Mouse (Mus musculus): ENCODE measurements around the gene Trp53i13. TPM values are rescaled to one million over a fixed set of nuclear protein-coding genes. Genes with fewer than 3 reads are reported as not detected.

Trp53i13 gene
- total RNA-seq, 2 experiments from 2014 or later = 5.4 to 5.9 TPM

DNA sequence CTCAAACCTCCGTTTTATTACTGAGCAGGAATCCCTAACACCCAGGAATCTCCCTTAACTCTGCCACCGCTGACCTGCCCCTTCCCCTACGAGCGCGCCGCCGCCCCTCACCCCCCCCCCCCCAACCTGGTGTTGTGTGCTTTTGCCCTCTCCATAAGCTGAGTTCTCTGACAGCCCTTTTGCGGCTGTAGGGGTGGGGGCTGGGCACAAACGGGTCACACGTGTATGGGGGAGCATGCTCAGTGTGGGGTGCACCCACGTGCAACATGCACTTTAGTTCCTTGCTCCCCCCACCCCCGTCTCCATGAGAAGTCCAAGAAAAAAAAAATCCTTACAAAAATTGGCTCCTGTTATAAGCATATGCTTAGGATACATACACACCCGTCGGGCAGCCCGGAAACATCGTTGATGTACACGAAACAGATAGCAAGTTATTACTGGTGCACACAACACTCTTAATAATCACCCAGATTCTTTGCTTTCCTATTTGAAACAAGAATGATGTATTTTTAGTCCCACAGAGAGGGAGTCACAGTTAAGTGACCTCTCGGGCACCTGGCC lies 23.4 kb downstream of the Trp53i13 start:
- DNase-seq = no peak

DNA sequence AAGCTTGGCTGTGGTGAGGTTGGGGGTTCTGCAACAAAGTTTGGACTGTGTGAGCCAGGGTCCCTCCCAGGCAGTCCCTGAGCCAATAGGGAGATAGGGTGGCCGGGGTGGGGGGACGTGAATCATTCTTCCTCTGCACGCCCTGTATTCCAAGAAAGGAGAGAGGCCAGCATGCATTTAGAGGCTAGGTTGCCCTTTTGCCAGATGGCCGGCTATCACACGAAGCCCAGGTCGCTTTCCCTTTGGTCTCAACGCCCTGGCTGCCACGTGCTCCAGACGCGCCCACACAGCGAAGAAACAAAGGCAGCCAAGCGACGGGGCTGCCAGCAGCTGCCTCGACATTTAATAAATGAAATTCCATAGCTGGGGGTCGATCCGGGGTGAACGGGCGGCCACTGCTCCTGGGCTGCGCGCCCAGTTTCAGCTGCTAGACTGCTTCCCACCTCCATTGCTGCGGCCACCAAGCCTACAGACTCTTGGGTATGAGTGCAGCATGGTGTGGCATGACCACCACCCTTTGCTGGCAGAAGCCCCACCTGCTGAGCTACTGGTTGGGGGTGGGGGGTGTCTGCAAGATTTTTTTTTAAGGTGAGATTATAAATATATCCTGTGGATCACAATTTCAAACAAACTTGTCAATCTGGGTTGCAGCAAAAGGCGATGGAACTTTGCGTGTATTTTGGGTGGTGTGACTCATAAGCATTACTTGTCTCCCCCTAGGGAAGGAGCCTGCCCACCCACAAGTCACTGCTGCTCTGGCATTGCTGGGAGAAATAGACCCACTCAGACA lies 24.1 kb downstream of the Trp53i13 start:
- no peak for DNase-seq

DNA sequence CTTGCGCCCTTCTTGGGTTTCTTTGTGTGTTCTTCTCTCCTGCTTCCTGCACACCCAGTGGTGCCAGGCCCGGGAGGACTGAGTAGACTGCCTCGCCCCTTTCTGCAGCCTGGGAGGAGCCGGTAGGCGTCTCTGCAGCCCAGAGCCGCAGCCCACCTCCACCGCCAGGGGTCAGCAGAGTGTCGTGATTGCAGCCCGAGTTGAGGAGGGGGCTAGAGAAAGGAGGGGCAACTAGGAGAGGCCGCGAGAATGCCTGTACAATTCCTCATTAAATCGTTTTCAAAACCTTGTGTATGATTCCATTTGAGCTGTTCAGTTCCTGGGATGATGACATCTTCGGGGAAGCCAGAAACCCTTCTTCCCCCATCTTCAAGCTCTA lies 24.7 kb downstream of the Trp53i13 start:
- peak; percentile 90 to 91 for DNase-seq

DNA sequence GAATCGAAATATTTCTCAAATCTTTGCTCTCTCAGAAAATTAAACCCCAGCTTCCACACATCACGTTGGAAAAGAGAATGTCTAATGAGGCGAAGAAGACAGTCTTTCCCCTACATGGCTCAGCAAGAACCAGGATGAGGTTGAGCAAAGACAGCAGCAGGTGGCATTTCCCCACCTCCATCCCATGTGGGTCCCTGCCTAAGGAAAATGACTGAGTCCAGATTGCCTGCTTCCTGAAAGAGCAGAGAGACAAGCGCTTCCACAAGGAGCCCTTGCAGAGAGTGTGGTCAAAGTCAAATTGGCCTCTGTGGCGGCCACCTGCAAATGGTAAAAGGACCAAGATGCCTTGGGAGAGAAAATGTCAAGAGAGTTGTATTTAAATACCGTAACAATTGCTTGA lies 25.3 kb downstream of the Trp53i13 start:
- no peak for DNase-seq

DNA sequence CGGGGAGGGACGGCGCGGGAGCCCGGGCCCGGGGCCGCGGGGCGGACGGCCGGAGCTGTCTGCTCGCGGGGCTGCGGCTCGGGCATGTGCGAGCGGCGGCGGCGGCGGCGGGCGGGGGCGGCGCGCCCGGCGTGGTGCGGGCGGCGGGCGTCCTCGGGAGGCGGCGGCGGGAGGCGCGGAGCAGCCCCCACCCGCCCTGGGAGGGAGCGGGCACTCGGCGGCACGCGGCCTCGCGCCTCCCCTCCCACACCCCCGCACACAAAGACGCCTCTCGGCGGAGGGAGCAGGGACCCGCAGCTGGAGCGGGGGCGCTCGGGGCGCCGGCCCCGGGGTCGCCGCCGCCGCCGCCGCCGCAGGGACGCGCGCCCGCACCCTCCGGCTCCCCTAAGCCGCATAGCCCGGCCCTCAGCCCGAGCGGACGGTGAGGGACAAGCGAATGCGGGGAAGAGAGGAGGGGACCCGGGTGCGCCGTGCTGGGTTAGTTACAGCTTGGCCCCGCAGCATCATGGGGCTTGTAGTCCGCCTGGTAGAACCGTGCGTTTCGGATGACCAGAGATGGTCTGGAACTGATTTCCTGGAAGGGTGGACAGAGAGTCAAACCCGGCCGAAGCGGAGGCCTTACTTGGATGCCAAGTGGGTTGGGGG lies 26.1 kb downstream of the Trp53i13 start, which contains the start of gene Ankrd13b:
TSS of gene Ankrd13b (minus strand) at position 88 of the 645 bp plus-strand sequence.
- DNase-seq = peak; percentile 81 to 82

DNA sequence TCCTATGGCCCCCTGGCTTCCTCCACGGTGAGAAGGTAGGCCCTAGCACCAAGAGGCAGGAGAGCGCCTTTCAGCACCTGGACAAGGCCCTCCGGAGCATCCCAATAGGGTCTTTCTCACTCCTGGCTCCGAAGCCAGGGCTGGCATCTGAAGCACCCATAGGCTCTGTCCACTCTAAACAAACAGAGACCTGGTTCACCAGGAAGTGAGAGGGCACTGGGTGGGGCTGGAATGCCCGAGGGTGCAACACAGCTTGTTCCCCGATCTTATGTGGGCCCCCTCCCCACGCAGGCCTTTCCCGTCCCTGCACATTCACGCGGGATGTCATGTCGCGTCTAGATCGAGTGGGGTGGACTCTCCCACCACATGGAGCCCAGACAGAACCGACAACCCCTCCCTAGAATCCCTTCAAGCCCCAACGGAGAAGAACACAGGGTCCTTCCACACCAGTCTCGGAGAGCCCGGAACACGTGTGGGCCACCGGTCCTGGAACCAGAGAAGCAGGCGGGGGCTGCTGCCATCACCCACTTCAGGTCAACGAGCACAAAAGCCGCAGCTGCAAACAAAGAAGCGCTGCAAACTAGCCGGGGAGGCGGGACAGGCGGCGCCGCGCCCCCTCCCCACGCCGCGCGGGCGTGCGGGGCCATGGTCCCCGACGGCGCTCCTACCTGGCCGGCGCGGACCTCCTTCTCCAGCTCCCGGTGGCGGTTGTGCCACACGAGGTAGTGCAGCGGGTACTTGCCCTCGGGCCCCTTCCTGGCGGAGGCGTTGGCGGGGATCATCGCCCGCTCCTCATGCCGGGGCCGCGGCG lies 26.8 kb downstream of the Trp53i13 start:
- DNase-seq = no peak

DNA sequence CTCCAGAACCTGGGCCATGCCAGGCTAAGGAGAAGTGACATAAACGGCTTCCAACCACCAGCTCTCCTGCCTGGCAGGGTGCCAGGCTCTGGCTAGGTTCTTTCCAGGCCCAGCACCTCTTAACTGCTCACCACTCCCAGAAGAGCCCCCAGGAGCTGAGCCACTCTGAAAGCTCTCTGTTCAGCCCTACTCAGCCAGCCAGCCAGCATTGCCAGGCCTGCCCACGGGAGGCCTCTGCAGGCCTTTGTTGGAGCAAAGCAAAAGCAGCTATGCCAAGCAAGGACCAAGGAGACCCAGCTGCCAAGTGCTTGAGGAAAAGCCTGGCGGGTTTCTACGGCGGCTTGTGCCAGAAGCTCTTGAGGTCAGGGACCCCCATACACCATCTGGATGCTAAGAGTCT lies 29.0 kb downstream of the Trp53i13 start:
- peak in 1 of 2 experiments; percentile 64 for DNase-seq

DNA sequence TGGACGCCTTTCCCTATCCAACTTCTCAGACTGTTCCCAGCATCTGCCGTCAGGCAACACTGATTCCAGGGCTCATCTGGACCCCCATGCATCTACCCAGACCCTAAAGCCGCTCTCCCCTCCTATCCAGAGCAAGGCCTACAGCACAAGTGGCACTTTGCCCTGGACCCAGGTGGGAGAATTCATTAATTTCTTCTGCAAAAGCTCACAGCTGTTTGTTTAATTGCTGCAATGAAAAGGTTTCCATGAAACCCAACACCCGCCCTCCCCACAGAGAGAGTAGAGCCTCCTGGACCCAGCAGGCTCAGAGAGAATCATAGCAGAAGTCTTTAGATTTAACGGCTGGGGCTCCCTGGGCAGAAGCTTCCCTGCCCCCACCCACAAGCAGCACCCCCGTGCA lies 30.6 kb downstream of the Trp53i13 start:
- no peak for DNase-seq

DNA sequence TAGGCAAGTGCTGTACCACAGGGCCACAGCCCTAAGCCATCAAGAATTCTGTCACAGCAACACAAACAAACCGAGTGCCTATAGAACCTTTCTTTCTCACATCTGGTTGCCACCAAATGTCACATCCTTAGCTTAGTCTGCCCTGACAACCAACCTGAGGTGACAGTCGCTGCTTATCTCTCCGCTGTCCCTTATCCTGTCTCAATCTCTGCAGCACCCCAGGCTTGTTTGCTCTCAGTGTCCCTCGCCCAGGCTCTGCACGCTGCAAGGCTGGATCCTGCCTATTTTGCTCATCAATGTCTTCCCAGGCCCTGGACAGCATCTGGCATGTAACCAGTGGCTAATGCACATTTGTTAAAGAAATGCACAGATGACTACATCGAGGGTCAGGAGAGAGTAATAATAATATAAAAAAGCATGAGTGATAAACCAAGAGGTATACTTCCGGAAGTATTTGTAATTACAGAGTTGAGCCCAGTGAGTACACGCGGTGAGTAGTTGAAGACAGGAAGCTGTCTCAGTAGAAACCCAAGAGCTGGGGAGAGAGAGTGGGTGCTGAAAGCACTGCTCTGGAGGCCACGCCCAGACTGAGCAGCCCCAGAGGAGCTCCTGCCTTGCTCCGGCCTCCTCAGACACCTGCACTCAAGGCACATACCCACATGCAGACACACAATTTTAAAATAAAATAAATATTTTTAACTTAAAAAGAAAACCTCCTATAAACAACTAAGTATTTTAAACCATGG lies 32.1 kb downstream of the Trp53i13 start:
- DNase-seq = no peak

DNA sequence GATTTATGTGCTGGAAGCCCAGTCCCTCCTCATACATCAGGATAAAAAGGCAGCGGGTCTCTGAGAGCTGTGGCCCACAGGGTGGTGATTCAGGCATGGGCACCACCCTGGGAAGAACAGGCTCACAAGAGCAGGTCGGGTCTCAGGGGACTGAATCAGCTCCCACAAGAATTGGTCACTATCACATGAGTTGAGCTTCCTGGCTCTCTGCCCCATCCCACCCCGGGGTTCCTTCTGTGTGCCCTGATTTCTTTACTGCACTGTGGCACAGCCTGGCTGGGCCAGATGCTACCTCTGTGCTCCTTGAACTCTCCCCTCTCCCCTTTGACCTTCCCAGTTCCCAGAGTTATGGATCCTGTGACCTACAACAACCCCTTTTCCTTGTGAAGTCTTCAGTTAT lies 32.7 kb downstream of the Trp53i13 start:
- no peak for DNase-seq

DNA sequence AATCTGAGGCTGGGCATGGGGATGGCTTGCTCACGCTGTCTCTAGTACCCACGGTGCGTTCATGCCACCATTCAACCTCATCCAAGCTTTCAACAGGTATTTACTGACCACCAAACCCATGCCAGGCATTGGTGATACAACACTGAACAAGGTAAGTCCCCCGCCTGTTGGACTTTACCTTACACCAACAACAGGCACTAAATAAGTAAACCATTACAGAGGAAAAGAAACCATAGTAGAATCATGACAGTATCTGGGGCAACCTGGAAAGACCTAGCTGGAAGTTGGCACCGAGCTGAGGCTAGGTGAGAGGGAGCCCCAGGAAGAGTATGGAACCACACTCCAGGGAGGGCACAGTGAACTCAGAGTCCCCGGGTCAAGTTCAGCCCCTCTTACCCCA lies 38.9 kb downstream of the Trp53i13 start:
- no peak for DNase-seq

DNA sequence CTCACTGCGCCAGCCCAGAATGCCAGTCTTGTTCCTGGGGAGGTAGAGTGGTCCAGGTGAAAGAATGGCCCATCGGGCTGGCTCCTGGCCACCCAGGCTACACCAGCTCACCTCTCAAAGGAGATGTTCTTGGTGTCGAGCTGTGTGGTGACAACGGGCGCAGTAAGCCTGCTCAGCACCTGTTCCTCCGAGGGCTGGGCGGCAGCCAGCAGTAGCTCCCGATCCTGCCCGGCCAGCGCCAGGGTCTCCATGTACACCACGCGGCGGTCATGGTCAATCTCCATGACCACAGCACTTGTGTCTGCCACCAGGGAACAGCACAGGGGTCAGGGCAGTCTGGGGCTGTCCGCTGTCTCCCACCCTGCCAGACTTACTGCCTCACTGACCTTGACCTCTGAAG lies 39.6 kb downstream of the Trp53i13 start:
- DNase-seq = no peak

DNA sequence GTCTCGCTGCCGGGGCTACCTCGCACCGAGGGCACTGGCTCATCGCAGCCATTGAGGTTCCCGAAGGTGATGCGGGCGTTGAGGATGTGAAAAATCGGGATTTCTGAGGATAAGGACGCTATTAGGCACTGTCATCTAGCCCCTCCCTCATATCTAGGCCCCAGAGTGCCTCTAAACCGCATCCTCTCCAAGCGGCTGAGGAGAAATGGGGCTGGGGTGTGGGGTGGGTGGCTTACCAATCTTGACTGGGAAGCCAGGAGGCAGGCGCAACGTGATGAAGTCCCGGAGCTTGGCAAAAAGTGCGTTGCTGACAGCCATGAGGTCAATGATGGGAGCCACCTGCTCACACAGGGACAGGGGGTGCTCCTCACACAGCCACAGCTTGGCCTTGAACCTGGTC lies 43.0 kb downstream of the Trp53i13 start:
- no peak for DNase-seq

DNA sequence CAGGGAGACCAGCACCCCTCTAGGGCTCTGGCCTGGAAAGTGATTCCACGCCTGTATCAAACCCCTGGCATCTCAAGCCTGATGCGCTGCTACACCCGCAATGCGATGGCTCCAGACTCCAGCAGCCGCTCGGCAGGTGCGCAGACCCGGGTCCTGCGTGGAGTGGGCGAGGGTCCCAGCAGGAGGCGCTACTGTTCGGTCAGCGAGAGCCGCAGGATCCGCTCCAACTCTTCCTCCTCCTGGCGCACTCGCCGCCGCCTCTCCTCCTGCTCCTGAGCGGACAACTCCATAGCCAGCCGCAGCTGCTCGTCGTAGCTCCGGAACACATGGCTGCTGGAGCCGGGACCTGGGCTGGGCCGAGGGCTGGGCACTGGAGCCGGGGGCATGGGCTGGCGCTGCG lies 44.4 kb downstream of the Trp53i13 start:
- DNase-seq = no peak

DNA sequence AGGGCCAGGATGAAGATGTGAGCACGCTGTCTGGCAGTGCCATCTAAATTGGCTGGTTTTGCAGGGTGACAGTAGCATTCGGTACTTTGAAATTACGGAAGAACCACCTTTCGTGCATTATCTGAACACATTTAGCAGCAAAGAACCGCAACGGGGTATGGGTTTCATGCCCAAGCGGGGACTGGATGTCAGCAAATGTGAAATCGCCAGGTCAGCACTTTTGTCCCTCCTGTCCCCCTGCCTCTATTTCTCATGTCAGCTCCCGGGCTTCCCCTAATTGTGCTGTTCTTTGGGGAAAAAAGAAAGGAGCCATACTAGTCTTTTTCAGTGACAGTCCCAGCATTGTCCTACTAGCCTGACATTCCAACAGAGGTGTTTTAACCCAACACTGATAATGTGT lies 47.4 kb downstream of the Trp53i13 start:
- no peak for DNase-seq

DNA sequence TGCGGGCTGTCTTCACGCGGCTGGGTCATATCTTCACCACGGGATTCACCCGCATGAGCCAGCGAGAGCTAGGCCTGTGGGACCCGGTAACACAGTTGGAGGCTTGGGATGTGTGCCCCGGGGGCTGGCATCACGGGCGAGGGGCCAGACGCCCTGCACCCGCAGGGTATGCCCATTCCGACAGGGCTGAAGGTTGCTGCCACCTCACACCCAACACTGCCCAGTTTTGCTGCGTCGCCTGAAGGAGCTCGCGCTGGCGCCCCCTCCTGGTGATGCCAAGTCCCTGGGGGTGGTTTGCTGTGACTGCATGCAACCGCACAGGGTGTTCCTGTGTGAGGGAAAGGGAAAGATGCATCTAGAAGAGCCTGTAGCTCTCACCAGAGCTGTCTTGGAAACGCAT lies 48.0 kb downstream of the Trp53i13 start:
- peak; percentile 73 for DNase-seq

DNA sequence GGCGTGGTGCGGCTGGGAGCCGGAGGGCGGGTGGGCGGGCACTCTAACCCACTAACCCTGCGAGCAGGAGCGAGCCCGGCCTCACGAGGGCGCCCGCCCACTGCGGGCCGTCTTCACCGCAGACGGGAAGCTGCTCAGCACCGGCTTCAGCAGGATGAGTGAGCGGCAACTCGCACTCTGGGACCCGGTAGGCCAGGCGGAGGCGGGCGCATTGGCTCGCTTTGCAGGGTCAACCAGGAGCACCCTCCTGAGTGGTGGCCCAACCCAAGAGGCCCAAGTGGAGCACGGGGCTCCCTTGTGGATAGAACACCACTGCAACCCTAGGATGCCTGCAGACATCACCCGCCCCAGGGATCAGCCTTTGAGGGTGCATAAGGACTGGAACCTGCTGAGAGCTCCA lies 48.6 kb downstream of the Trp53i13 start:
- peak; percentile 63 to 73 for DNase-seq

DNA sequence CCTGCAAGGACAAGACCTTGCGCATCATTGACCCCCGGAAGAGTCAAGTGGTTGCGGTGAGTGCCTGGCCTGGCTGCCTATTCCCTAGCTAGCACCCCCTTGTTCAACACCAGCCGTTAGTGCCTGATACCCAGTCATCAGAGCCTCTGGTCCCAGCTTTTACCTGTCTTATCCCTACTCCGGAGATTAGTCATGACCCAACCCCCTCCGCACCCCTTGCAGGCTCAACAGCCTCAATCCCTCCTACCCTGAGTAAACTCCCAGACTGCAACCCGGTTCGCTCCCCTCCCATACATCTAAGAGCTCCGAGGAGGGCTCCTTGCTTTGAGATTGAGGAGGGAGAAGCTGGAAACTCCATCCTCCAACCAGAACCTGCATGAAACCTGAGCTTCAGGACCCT lies 49.2 kb downstream of the Trp53i13 start:
- DNase-seq = no peak

DNA sequence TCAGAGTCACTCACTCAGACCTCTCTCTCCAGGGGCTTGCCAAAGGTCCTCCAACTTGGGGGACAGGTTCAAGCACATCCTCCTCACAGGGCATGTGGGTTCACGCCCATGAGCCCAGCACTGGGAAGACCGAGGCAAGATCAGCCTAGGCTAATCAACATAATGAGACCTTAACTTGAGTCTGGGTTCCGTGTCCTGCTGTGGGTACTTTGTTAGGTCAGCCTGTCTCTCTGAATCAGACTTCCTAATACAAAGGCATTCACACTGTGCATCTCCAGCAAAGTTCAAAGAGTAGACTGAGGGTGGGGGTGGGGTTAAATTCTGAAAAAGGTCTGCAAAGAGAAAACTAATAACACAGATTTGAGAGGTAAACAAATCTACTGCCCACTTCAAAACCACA lies 50.7 kb downstream of the Trp53i13 start:
- no peak for DNase-seq

DNA sequence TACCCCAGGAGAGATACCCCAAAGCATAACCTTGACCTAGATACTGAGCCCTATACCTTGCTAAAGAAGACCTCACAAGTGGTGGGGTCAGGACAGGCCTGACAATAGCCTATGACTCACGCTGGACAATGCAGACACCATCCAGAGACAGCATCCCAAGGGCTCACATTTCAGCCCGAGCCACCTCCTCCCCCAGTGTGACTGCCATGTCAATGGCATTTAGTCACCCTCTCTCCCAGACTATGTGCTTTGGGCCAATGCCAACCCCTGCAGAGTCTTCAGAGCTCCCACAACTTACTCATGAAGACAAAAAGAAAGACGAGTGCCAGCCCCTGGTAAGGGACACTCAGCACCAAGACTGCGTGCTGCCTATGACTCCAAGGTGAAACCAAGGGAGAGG lies 51.1 kb downstream of the Trp53i13 start:
- no peak for DNase-seq

DNA sequence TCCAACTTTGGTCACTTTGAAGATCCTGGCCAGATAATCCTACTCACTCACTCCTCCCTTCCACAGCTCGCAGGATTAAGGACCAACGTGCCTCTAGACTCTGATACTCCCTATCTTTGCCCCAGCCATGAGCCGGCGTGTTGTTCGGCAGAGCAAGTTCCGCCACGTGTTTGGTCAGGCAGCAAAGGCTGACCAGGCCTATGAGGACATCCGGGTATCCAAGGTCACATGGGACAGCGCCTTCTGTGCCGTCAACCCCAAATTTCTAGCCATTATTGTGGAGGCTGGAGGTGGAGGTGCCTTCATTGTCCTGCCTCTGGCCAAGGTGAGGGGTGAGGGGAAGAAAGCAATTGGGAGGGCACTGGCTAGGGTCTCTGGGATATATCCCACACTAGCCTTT lies 52.0 kb downstream of the Trp53i13 start:
- no peak for DNase-seq

DNA sequence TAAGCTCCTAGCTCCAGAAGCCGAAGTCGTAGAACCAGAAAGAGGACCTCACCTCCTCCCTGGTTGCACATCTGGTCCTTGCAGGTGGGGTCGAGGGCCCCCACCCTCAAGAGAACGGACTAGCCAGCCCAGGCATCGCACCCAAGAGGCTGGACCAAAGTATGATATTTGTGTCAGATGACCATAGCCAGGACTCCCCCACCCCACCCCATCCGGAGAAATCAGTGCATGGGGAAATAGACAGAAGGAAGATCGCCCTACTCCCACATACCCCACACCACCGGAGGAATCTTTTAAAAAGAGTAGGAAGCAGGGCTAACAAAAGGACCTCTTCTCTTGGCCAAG lies 52.7 kb downstream of the Trp53i13 start:
- no peak for DNase-seq

All from layer of hippocampus, postnatal 36 days (tissue).